Mouse (Mus musculus) forebrain, embryonic 15.5 days (tissue): Measurements from ENCODE around the gene Slc24a4. TPM values are rescaled to one million over a fixed set of nuclear protein-coding genes. Genes with fewer than 3 reads are reported as not detected.

ENCODE experiments used
- ATAC-seq: fragments of 200-750 bp; cut with Nextera tagmentation; replicated peaks from 2 replicates; pipeline ENCODE4 v1.8.0; 2017; ENCODE audit warnings: mild to moderate bottlenecking, moderate TSS enrichment, moderate library complexity
- H3K27ac ChIP-seq: fragments of 300-500 bp; sonication (generic); replicated peaks from 2 replicates; pipeline ENCODE4 v1.5.1; 2015; ENCODE audit warnings: mild to moderate bottlenecking, inconsistent platforms
- H3K27me3 ChIP-seq: fragments of 300-500 bp; sonication (generic); 2 replicates; pipeline ENCODE4 v1.6.1; 2015; ENCODE audit warnings: inconsistent platforms
- H3K36me3 ChIP-seq: fragments of 300-500 bp; sonication (generic); 2 replicates; pipeline ENCODE4 v1.6.1; 2015; ENCODE audit warnings: mild to moderate bottlenecking, inconsistent platforms
- H3K4me1 ChIP-seq: fragments of 300-500 bp; sonication (generic); 2 replicates; pipeline ENCODE4 v1.6.1; 2015; ENCODE audit warnings: inconsistent platforms
- H3K4me2 ChIP-seq: fragments of 300-500 bp; sonication (generic); replicated peaks from 2 replicates; pipeline ENCODE4 v1.6.1; 2015; ENCODE audit warnings: mild to moderate bottlenecking, inconsistent platforms
- H3K4me3 ChIP-seq: fragments of 300-500 bp; sonication (generic); 2 replicates; pipeline ENCODE4 v1.5.1; 2015; ENCODE audit warnings: mild to moderate bottlenecking, inconsistent platforms
- H3K9ac ChIP-seq: fragments of 300-500 bp; sonication (generic); replicated peaks from 2 replicates; pipeline ENCODE4 v1.6.1; 2015; ENCODE audit warnings: mild to moderate bottlenecking, inconsistent platforms
- H3K9me3 ChIP-seq: fragments of 300-500 bp; sonication (generic); 2 replicates; pipeline ENCODE4 v1.6.1; 2016; ENCODE audit warnings: inconsistent platforms
- WGBS: fragments of 180-500 bp; shearing (Covaris S2); methylation state at CpG from one replicate; pipeline ENCODE4 v1.1.7; 2015; ENCODE audit warnings: mixed read lengths; 5-methylcytosine and 5-hydroxymethylcytosine counted together
- polyA plus RNA-seq: library from polyadenylated mRNA; unstranded; fragments of >200 nt; fragmentation: Nextera tagmentation; extraction: Ambion mirVana; gene quantifications from 2 replicates; pipeline ENCODE4 v1.2.1, GENCODE M21; 2015

Gene Slc24a4
- polyA plus RNA-seq, 1 experiment from 2014 or later: 1.2 TPM

- Histone ChIP-seq H3K27me3 (no peaks in the 10 kb centered on the region), H3K27ac (no peak overlapping the region), H3K4me3 (no peak overlapping the region), H3K4me2 (peak overlapping the region; percentile 99), H3K9ac (no peak overlapping the region), H3K36me3 (no peaks in the 10 kb centered on the region), H3K4me1 (peaks cover 17% of the 10 kb centered on the region), H3K9me3 (no peaks in the 10 kb centered on the region)
- WGBS: 34% methylated on average over 2 of the region's 2 CpGs
- no peak for ATAC-seq
Observed at GRCm38 (mm10) chr12:102282126-102282525, 153.6 kb downstream of the Slc24a4 start.

DNA sequence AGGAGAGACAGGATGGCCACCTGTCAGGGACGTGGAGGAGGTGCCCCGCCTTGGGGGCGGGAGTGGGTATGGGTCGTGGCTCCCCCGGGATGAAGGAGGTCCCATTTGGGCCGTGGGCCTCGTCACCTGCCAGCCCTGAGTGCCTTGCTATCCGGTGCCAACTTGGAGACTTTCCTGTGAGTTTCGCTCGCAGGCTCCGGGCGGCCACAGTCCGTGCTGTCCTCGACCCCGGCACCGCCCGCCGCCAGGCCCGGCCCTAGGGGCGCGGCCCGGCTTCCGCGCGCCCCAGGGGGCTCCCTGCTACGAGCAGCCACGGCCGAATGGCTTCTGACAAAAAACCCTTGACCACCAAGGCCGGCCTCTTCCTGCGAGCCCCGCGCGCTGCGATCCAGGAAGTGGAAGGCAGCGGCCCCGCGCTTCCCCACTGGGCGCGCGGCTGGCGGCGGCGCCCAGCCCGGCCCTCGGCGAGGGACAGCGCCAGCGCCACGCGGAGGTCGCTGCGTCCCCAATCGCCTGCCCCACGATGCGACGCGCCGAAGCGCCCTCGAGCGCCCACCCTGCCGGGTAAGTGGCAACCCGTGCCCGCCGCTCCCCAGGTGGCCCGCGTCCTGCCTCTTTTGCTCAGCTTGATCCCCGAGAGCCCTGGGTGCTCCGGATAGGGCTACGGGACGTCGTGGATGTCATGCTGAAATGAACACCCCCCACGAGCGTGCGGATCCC, 154.4 kb downstream of the Slc24a4 start, which contains the start of gene Rin3:
Gene Rin3 (plus strand): TSS at position 286 of the 720 bp plus-strand sequence.
- ATAC-seq: peak; percentile 62
- under 1% methylated on average over 74 of the region's 75 CpGs for WGBS
- peaks cover 17% of the 10 kb centered on the region for H3K4me1 ChIP-seq
- H3K27me3 ChIP-seq: no peaks in the 10 kb centered on the region
- H3K9me3 ChIP-seq: no peaks in the 10 kb centered on the region
- H3K4me3 ChIP-seq: peak within 1 kb of the TSS; percentile 54
- H3K36me3 ChIP-seq: no peaks in the 10 kb centered on the region
- peak within 1 kb of the TSS; percentile 99 for H3K4me2 ChIP-seq
- 0 out of 2 replicates have a peak within 1 kb of the TSS, but pooled peaks have one; percentile 24 for H3K27ac ChIP-seq
- peak within 1 kb of the TSS; percentile 57 for H3K9ac ChIP-seq

DNA sequence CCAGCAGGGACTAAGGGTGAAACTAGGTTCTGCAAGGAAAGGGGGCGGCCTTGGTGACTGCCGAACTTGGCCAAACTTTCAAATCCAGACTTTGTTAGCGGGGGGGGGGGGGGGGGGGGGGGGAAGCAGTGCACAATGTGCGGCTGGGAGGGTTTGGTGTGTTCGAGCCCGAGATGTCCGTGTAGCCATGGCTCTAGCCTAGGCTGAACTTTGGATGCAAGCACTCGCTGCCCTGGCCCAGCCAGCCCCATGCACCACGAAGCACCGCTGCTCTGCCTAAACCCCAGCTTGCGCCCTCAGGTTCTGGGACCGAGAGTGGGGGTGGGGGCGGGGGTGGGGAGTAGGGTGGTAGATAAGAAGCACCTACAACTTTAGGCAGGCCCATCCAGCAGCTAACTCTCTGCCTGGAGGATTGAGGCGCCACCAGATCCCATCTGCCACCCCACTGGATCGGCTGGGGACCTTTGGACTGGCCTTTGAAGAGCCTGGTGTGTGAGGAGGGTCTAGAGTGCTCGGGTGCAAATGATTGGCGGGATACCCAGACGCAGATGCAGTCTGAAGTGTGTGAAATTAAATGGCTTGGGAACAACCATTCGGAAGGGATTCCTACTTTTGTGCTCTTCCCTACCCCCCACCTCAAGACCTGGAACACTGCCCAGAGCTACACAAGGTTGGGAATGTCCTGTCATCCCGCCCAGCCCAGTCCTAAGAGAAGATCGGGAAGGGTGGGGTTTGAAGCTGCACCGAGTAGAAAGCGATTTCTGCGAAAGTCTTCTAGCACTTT, 155.1 kb downstream of the Slc24a4 start:
- H3K4me1 ChIP-seq: peaks cover 17% of the 10 kb centered on the region
- H3K4me2 ChIP-seq: peak overlapping the region; percentile 99
- WGBS: 8% methylated on average over 20 of the region's 24 CpGs
- peak overlapping the region; percentile 54 for H3K4me3 ChIP-seq
- H3K36me3 ChIP-seq: no peaks in the 10 kb centered on the region
- peak overlapping the region; percentile 57 for H3K9ac ChIP-seq
- H3K27me3 ChIP-seq: no peaks in the 10 kb centered on the region
- ATAC-seq: peak; percentile 67
- 0 out of 2 replicates have a peak overlapping the region, but pooled peaks have one; percentile 29 for H3K27ac ChIP-seq
- no peaks in the 10 kb centered on the region for H3K9me3 ChIP-seq

GRCm38 (mm10) chr12:102284267-102284610, 155.7 kb downstream of the Slc24a4 start:
- Histone ChIP-seq H3K4me1 (peaks cover 17% of the 10 kb centered on the region), H3K9ac (no peak overlapping the region), H3K4me2 (peak overlapping the region; percentile 99; the same call in 1 of the 2 replicates), H3K27ac (0 out of 2 replicates have a peak overlapping the region, but pooled peaks have one; percentile 29), H3K36me3 (no peaks in the 10 kb centered on the region), H3K4me3 (peak overlapping the region; percentile 54; the same call in 1 of the 2 replicates), H3K9me3 (no peaks in the 10 kb centered on the region), H3K27me3 (no peaks in the 10 kb centered on the region)
- WGBS: 31% methylated on average over 9 of the region's 9 CpGs
- ATAC-seq: no peak

- H3K4me1 ChIP-seq: peaks cover 17% of the 10 kb centered on the region
- H3K4me2 ChIP-seq: no peak overlapping the region
- no peaks in the 10 kb centered on the region for H3K9me3 ChIP-seq
- H3K4me3 ChIP-seq: no peak overlapping the region
- H3K27ac ChIP-seq: no peak overlapping the region
- no peaks in the 10 kb centered on the region for H3K36me3 ChIP-seq
- H3K27me3 ChIP-seq: no peaks in the 10 kb centered on the region
- ATAC-seq: no peak
- 70% methylated on average over 3 of the region's 3 CpGs for WGBS
- no peak overlapping the region for H3K9ac ChIP-seq
Observed at GRCm38 (mm10) chr12:102284618-102285159, 156.2 kb downstream of the Slc24a4 start.

DNA sequence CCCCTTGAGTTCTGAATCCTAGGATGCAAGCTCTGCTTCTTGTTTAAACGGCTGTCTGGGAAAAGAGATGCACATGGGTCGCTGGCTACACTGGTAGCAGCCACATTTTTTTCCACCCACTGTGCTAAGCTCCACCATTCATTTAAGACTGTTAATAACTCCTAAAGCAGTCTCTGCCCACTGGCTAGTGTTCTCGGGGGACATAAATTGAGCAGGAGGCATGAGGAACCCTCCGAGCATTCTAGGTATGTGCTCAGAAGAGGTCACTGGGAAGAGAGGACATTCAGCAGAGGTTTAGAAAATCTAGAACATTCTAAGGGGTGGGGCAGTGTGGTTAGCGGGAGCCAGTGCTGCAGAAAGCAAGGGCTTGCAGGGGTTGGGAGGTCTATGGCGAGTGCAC, 156.8 kb downstream of the Slc24a4 start:
- Histone ChIP-seq H3K9me3 (no peaks in the 10 kb centered on the region), H3K27me3 (no peaks in the 10 kb centered on the region), H3K4me1 (peaks cover 17% of the 10 kb centered on the region), H3K9ac (no peak overlapping the region), H3K4me2 (no peak overlapping the region), H3K4me3 (no peak overlapping the region), H3K36me3 (no peaks in the 10 kb centered on the region), H3K27ac (no peak overlapping the region)
- WGBS: 80% methylated on average over 6 of the region's 6 CpGs
- ATAC-seq: no peak

- Histone ChIP-seq H3K27me3 (no peaks in the 10 kb centered on the region), H3K9me3 (no peaks in the 10 kb centered on the region), H3K4me2 (no peak overlapping the region), H3K36me3 (no peaks in the 10 kb centered on the region), H3K27ac (no peak overlapping the region), H3K4me1 (peaks cover 17% of the 10 kb centered on the region), H3K9ac (no peak overlapping the region), H3K4me3 (no peak overlapping the region)
- no peak for ATAC-seq
- WGBS: 81% methylated on average over 5 of the region's 5 CpGs
Observed at GRCm38 (mm10) chr12:102285779-102286178, 157.2 kb downstream of the Slc24a4 start.

GRCm38 (mm10) chr12:102286681-102287414, 158.3 kb downstream of the Slc24a4 start:
- no peaks in the 10 kb centered on the region for H3K9me3 ChIP-seq
- no peaks in the 10 kb centered on the region for H3K27me3 ChIP-seq
- H3K4me1 ChIP-seq: peaks cover 17% of the 10 kb centered on the region
- WGBS: 81% methylated on average over 10 of the region's 10 CpGs
- no peak overlapping the region for H3K4me2 ChIP-seq
- H3K4me3 ChIP-seq: no peak overlapping the region
- H3K36me3 ChIP-seq: no peaks in the 10 kb centered on the region
- H3K27ac ChIP-seq: no peak overlapping the region
- no peak overlapping the region for H3K9ac ChIP-seq
- no peak for ATAC-seq

DNA sequence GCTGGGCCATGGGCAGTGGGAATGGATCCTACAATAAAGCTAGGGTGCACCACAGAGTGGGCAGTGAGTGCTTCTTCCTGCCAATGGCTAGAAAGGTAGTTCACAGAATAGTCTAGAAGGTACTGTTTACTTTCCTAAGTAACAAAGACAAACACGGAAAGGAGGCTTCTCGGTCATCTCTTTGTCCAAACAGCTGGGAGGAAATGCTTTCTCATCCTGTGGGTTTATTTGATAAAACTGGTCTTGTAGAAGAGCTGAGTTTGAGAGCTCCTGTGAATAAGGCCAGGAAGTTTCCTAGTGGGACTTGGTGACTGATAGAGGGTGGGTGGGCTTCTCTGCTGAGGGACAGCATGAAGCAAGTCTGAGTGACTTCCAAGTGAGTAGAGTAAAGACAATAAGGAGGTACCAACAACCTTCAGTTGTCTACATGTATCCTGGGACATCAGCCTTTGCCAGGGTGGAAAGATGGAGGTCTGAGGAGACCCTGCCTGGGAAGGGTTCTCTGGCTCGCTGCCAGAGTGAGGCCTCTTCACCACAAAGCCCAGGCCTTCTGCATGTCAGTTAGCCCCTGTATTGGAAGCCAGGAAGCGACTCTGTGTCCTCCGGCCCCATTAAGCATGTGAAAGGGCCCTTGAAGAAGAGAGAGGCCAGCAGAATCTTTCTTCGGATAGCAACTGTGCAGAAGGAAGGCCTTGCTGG, 159.5 kb downstream of the Slc24a4 start:
- H3K36me3 ChIP-seq: no peaks in the 10 kb centered on the region
- H3K9me3 ChIP-seq: no peaks in the 10 kb centered on the region
- H3K4me3 ChIP-seq: no peak overlapping the region
- no peak overlapping the region for H3K27ac ChIP-seq
- no peak for ATAC-seq
- no peaks in the 10 kb centered on the region for H3K27me3 ChIP-seq
- H3K4me1 ChIP-seq: peaks cover 9% of the 10 kb centered on the region
- no peak overlapping the region for H3K9ac ChIP-seq
- no peak overlapping the region for H3K4me2 ChIP-seq
- 67% methylated on average over 6 of the region's 6 CpGs for WGBS

DNA sequence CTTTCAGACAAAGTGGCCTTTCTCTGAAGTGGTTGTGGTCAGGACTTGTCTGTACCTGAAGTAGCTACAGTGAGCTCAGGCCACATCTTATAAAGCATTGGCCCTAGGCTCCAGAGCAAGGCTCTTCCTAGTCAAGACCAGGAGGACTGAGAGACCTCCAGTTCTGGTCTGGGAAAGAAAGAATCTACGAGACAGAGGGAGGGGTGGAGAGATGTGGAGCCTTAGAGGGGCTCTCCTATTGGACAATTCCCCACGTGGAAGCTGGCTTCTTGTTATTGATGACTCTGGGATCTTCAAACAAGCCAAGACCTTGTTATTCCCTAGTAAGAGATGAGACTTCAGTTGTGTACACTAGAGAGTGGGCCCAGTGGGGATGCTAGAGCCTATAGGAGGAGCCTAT, 160.3 kb downstream of the Slc24a4 start:
- 29% methylated on average over 2 of the region's 2 CpGs for WGBS

GRCm38 (mm10) chr12:102289568-102289967, 161.0 kb downstream of the Slc24a4 start:
- H3K4me2 ChIP-seq: no peak overlapping the region
- H3K36me3 ChIP-seq: no peaks in the 10 kb centered on the region
- WGBS: 92% methylated on average over 1 of the region's 1 CpGs
- H3K27ac ChIP-seq: no peak overlapping the region
- no peaks in the 10 kb centered on the region for H3K27me3 ChIP-seq
- H3K9me3 ChIP-seq: no peaks in the 10 kb centered on the region
- H3K4me3 ChIP-seq: no peak overlapping the region
- H3K4me1 ChIP-seq: no peaks in the 10 kb centered on the region; the same call in 1 of the 2 replicates
- no peak for ATAC-seq
- H3K9ac ChIP-seq: no peak overlapping the region

More for the DNA sequence above, 160.3 kb downstream of the Slc24a4 start:
- peaks cover 3% of the 10 kb centered on the region for H3K4me1 ChIP-seq
- no peaks in the 10 kb centered on the region for H3K27me3 ChIP-seq
- H3K9me3 ChIP-seq: no peaks in the 10 kb centered on the region
- H3K27ac ChIP-seq: no peak overlapping the region
- ATAC-seq: no peak
- no peak overlapping the region for H3K4me3 ChIP-seq
- H3K4me2 ChIP-seq: no peak overlapping the region
- H3K36me3 ChIP-seq: no peaks in the 10 kb centered on the region
- no peak overlapping the region for H3K9ac ChIP-seq
